Mouse (Mus musculus) small intestine, adult 2 months (tissue): ENCODE results near the gene Cd52.

Experiments used
- CTCF ChIP-seq: fragments of 200-500 bp; IDR thresholded peaks from 2 replicates; pipeline ENCODE4 v1.5.1; 2012; ENCODE audit warnings: low read depth, mild to moderate bottlenecking, control low read depth, inconsistent platforms, low read length, moderate library complexity, mixed read lengths; ENCODE audit not compliant: insufficient replicate concordance, insufficient read length; ENCODE audit errors: extremely low read depth
- POLR2A ChIP-seq: fragments of 200-500 bp; IDR thresholded peaks from 2 replicates; pipeline ENCODE4 v1.6.1; 2012; ENCODE audit warnings: low read depth, mild to moderate bottlenecking, control low read depth, inconsistent platforms, low read length, moderate library complexity

DNA sequence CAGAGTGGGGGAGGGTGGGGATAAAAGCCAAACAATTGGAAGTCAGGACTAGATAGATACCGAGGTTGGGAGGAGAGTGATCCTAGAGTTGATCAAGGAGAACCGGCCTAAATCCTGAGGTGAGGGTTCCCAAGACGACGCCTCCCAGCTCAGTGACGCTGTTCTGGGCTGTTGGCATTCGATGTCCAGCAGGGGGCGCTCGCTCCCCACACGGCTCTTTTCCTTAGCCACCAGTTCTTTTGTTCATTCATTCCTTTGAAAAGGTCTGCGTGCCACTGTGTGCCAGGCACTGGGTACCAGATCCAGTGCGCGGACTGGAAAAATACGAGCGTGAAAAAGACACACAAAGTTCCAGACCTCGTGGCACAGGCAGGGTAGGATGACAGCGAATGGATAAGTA is 58.9 kb downstream of the Cd52 start:
- TF ChIP-seq POLR2A (no peak), CTCF (peak; percentile 97)
